Mouse (Mus musculus): ENCODE measurements at regions not wholly inside any gene's neighbourhood (a gene's known extent, or its start where the extent isn't known, plus 50 kb on each side); places are given as distances from the start of the nearest gene placed in this dataset.

- Histone ChIP-seq H3K4me3 (ENCODE audit: low read length) (no peak overlapping the region), H3K27ac (no peak overlapping the region), H3K36me3 (ENCODE audit: insufficient read depth, low read length) (no peaks in the 10 kb centered on the region), H3K4me1 (ENCODE audit: insufficient read depth, low read length) (no peaks in the 10 kb centered on the region), H3K27me3 (ENCODE audit: insufficient read depth, low read length) (no peaks in the 10 kb centered on the region), H3K4me2 (ENCODE audit: low read depth, low read length) (no peak overlapping the region), H3K9ac (replicated peaks; ENCODE audit: low read length) (no peak overlapping the region), H3K9me3 (ENCODE audit: low read length) (no peaks in the 10 kb centered on the region)
- ATAC-seq = no peak
- no peak for TF ChIP-seq CTCF (IDR thresholded peaks at IDR 0.05; ENCODE audit: low read depth)
- WGBS = 77% methylated on average over 1 of the region's 1 CpGs
- DNase-seq (ENCODE audit: low spot score) = no peak
Observed at GRCm38 (mm10) chr3:18631601-18632000, 683.4 kb downstream of the Cypt12 start.

- DNase-seq (ENCODE audit: low spot score) (no peak), ATAC-seq (no peak)
- Histone ChIP-seq H3K27me3 (ENCODE audit: insufficient read depth, low read length) (no peaks in the 10 kb centered on the region), H3K27ac (no peak overlapping the region), H3K9me3 (ENCODE audit: low read length) (no peaks in the 10 kb centered on the region), H3K4me2 (ENCODE audit: low read depth, low read length) (no peak overlapping the region), H3K4me1 (ENCODE audit: insufficient read depth, low read length) (no peaks in the 10 kb centered on the region), H3K4me3 (ENCODE audit: low read length) (no peak overlapping the region), H3K36me3 (ENCODE audit: insufficient read depth, low read length) (no peaks in the 10 kb centered on the region), H3K9ac (replicated peaks; ENCODE audit: low read length) (no peak overlapping the region)
- TF ChIP-seq CTCF (IDR thresholded peaks at IDR 0.05; ENCODE audit: low read depth) = no peak
Observed at GRCm38 (mm10) chr3:18634855-18635254, 686.6 kb downstream of the Cypt12 start.

- TF ChIP-seq CTCF (IDR thresholded peaks at IDR 0.05; ENCODE audit: low read depth) = no peak
- ATAC-seq = no peak
- Histone ChIP-seq H3K9ac (replicated peaks; ENCODE audit: low read length) (no peak overlapping the region), H3K36me3 (ENCODE audit: insufficient read depth, low read length) (no peaks in the 10 kb centered on the region), H3K27me3 (ENCODE audit: insufficient read depth, low read length) (no peaks in the 10 kb centered on the region), H3K4me2 (ENCODE audit: low read depth, low read length) (no peak overlapping the region), H3K27ac (no peak overlapping the region), H3K4me1 (ENCODE audit: insufficient read depth, low read length) (no peaks in the 10 kb centered on the region), H3K9me3 (ENCODE audit: low read length) (no peaks in the 10 kb centered on the region), H3K4me3 (ENCODE audit: low read length) (no peak overlapping the region)
- DNase-seq (ENCODE audit: low spot score) = no peak
Observed at GRCm38 (mm10) chr3:18637553-18637952, 689.3 kb downstream of the Cypt12 start.

- H3K36me3 ChIP-seq (ENCODE audit: insufficient read depth, low read length) = no peaks in the 10 kb centered on the region
- DNase-seq (ENCODE audit: low spot score) = no peak
- ATAC-seq = no peak
- no peaks in the 10 kb centered on the region for H3K4me1 ChIP-seq (ENCODE audit: insufficient read depth, low read length)
- no peak for TF ChIP-seq CTCF (IDR thresholded peaks at IDR 0.05; ENCODE audit: low read depth)
- no peak overlapping the region for H3K27ac ChIP-seq
- H3K4me2 ChIP-seq (ENCODE audit: low read depth, low read length) = no peak overlapping the region
- WGBS = 74% methylated on average over 5 of the region's 5 CpGs
- no peaks in the 10 kb centered on the region for H3K27me3 ChIP-seq (ENCODE audit: insufficient read depth, low read length)
- H3K9me3 ChIP-seq (ENCODE audit: low read length) = no peaks in the 10 kb centered on the region
- no peak overlapping the region for H3K4me3 ChIP-seq (ENCODE audit: low read length)
- no peak overlapping the region for H3K9ac ChIP-seq (replicated peaks; ENCODE audit: low read length)
Observed at GRCm38 (mm10) chr3:18640286-18640685, 692.1 kb downstream of the Cypt12 start.

GRCm38 (mm10) chr3:18641688-18642087 lies 693.5 kb downstream of the Cypt12 start:
- H3K27ac ChIP-seq = no peak overlapping the region
- DNase-seq (ENCODE audit: low spot score) = no peak
- no peaks in the 10 kb centered on the region for H3K27me3 ChIP-seq (ENCODE audit: insufficient read depth, low read length)
- no peak overlapping the region for H3K4me3 ChIP-seq (ENCODE audit: low read length)
- TF ChIP-seq CTCF (IDR thresholded peaks at IDR 0.05; ENCODE audit: low read depth) = no peak
- H3K9me3 ChIP-seq (ENCODE audit: low read length) = no peaks in the 10 kb centered on the region
- WGBS = 78% methylated on average over 1 of the region's 1 CpGs
- no peaks in the 10 kb centered on the region for H3K36me3 ChIP-seq (ENCODE audit: insufficient read depth, low read length)
- H3K4me1 ChIP-seq (ENCODE audit: insufficient read depth, low read length) = no peaks in the 10 kb centered on the region
- H3K4me2 ChIP-seq (ENCODE audit: low read depth, low read length) = no peak overlapping the region
- no peak for ATAC-seq
- no peak overlapping the region for H3K9ac ChIP-seq (replicated peaks; ENCODE audit: low read length)

- H3K27ac ChIP-seq = no peak overlapping the region
- TF ChIP-seq CTCF (IDR thresholded peaks at IDR 0.05; ENCODE audit: low read depth) = no peak
- no peak for DNase-seq (ENCODE audit: low spot score)
Observed at GRCm38 (mm10) chr3:18643408-18644035, 695.3 kb downstream of the Cypt12 start.

GRCm38 (mm10) chr3:18645481-18645880 lies 697.3 kb downstream of the Cypt12 start:
- no peaks in the 10 kb centered on the region for H3K4me1 ChIP-seq (ENCODE audit: insufficient read depth, low read length)
- H3K4me2 ChIP-seq (ENCODE audit: low read depth, low read length) = no peak overlapping the region
- H3K9me3 ChIP-seq (ENCODE audit: low read length) = no peaks in the 10 kb centered on the region
- no peak for TF ChIP-seq CTCF (IDR thresholded peaks at IDR 0.05; ENCODE audit: low read depth)
- H3K9ac ChIP-seq (replicated peaks; ENCODE audit: low read length) = no peak overlapping the region
- no peaks in the 10 kb centered on the region for H3K36me3 ChIP-seq (ENCODE audit: insufficient read depth, low read length)
- no peak for ATAC-seq
- no peak for DNase-seq (ENCODE audit: low spot score)
- H3K27me3 ChIP-seq (ENCODE audit: insufficient read depth, low read length) = no peaks in the 10 kb centered on the region
- 66% methylated on average over 7 of the region's 7 CpGs for WGBS
- H3K27ac ChIP-seq = no peak overlapping the region
- no peak overlapping the region for H3K4me3 ChIP-seq (ENCODE audit: low read length)

More at GRCm38 (mm10) chr3:18643408-18644035, 695.3 kb downstream of the Cypt12 start:
- Histone ChIP-seq H3K9me3 (ENCODE audit: low read length) (no peaks in the 10 kb centered on the region), H3K4me2 (ENCODE audit: low read depth, low read length) (no peak overlapping the region), H3K9ac (replicated peaks; ENCODE audit: low read length) (no peak overlapping the region), H3K4me1 (ENCODE audit: insufficient read depth, low read length) (no peaks in the 10 kb centered on the region), H3K36me3 (ENCODE audit: insufficient read depth, low read length) (no peaks in the 10 kb centered on the region), H3K27me3 (ENCODE audit: insufficient read depth, low read length) (no peaks in the 10 kb centered on the region), H3K4me3 (ENCODE audit: low read length) (no peak overlapping the region)
- WGBS = 73% methylated on average over 4 of the region's 4 CpGs
- ATAC-seq = no peak

Data from hindbrain, postnatal 0 days (tissue).